ENCODE assay signal across 19 mouse cellular contexts in genomic region chr13:99173849-99174248, GRCm38 (mm10). TPM values are rescaled to one million over a fixed set of nuclear protein-coding genes. Genes with fewer than 3 reads are reported as not detected.
DNase-seq lines count a peak whose midpoint lies in the region; ATAC-seq and TF ChIP-seq lines count a peak whose summit lies in the region.
"Had no signal": no experiment of that assay in that cellular context is flagged by ENCODE, and none has a peak within 500 bp of the region (broad histone marks: within the 10 kb centered on the region; RNA-seq: fewer than 3 reads in every experiment).

No protein-coding gene starts in this region.

- no peak overlapping the region for H3K4me2 ChIP-seq in midbrain, embryonic 14.5 days (ENCODE audit: low read length)
- no peak overlapping the region for H3K4me2 ChIP-seq in embryonic facial prominence, embryonic 11.5 days (ENCODE audit: low read depth, low read length)
- no peak overlapping the region for H3K4me2 ChIP-seq in limb, embryonic 15.5 days
- H3K4me2 ChIP-seq in lung, postnatal 0 days (replicated peaks; ENCODE audit: low read depth, low read length), result no peak overlapping the region
- H3K4me2 ChIP-seq: heart, embryonic 11.5 days; stomach, embryonic 15.5 days had no signal

- no peak for DNase-seq in heart, embryonic 10.5 days (ENCODE audit: low spot score)
- no peak for DNase-seq in heart, adult 2 months
- no peak for DNase-seq in midbrain, embryonic 10.5 days (ENCODE audit: low spot score)
- no peak for DNase-seq in midbrain, embryonic 14.5 days
- DNase-seq in embryonic facial prominence, embryonic 11.5 days (ENCODE audit: low spot score), result peak; percentile 69
- DNase-seq in lung, postnatal 0 days (ENCODE audit: low spot score), result no peak
- DNase-seq in gastrocnemius, postnatal 36 days, result no peak
- DNase-seq: adrenal gland, adult 8-10 months; cerebellum, adult 18-20 months; gastrocnemius, postnatal 14 days; heart, postnatal 14 days; kidney, adult 11 months; lung, adult 18-20 months; right cerebral cortex, postnatal 14 days had no signal

- intact Hi-C loops in heart, adult 2 months (cut with DNase I), result no loop called here
- intact Hi-C loops in gastrocnemius, postnatal 36 days (cut with DNase I), result no loop called here

- 29% methylated on average over 4 of the region's 4 CpGs for WGBS in heart, embryonic 10.5 days
- 40% methylated on average over 4 of the region's 4 CpGs for WGBS in heart, adult 2 months
- WGBS in midbrain, embryonic 10.5 days, result 36% methylated on average over 4 of the region's 4 CpGs
- 27% methylated on average over 4 of the region's 4 CpGs for WGBS in midbrain, embryonic 14.5 days
- WGBS in embryonic facial prominence, embryonic 11.5 days, result 19% methylated on average over 4 of the region's 4 CpGs
- 15% methylated on average over 4 of the region's 4 CpGs for WGBS in limb, embryonic 15.5 days
- WGBS in lung, postnatal 0 days, result 57% methylated on average over 4 of the region's 4 CpGs

- no peak overlapping the region for H3K9ac ChIP-seq in heart, adult 2 months (ENCODE audit: low read depth, low read length)
- H3K9ac ChIP-seq in midbrain, embryonic 14.5 days (replicated peaks; ENCODE audit: low read length), result no peak overlapping the region
- no peak overlapping the region for H3K9ac ChIP-seq in embryonic facial prominence, embryonic 11.5 days (replicated peaks; ENCODE audit: low read length)
- H3K9ac ChIP-seq in limb, embryonic 15.5 days, result no peak overlapping the region
- H3K9ac ChIP-seq in lung, postnatal 0 days (replicated peaks; ENCODE audit: low read depth), result no peak overlapping the region
- H3K9ac ChIP-seq: stomach, embryonic 15.5 days had no signal

- H3K27ac ChIP-seq in heart, embryonic 10.5 days, result peak overlapping the region; percentile 39; the same call in 1 of the 2 replicates
- no peak overlapping the region for H3K27ac ChIP-seq in heart, adult 2 months
- H3K27ac ChIP-seq in midbrain, embryonic 10.5 days (replicated peaks), result 0 out of 2 replicates have a peak overlapping the region, but pooled peaks have one; percentile 50
- no peak overlapping the region for H3K27ac ChIP-seq in midbrain, embryonic 14.5 days (replicated peaks; ENCODE audit: low read depth, low read length)
- H3K27ac ChIP-seq in embryonic facial prominence, embryonic 11.5 days (replicated peaks; ENCODE audit: low read depth, low read length), result peak overlapping the region; percentile 28; the same call in 1 of the 2 replicates
- 0 out of 2 replicates have a peak overlapping the region, but pooled peaks have one; percentile 22 for H3K27ac ChIP-seq in limb, embryonic 15.5 days
- H3K27ac ChIP-seq in lung, postnatal 0 days (ENCODE audit: low read length), result no peak overlapping the region
- H3K27ac ChIP-seq: hindbrain, postnatal 0 days; stomach, embryonic 15.5 days had no signal

- no peak overlapping the region for H3K4me3 ChIP-seq in heart, embryonic 10.5 days
- H3K4me3 ChIP-seq in heart, adult 2 months, result no peak overlapping the region
- no peak overlapping the region for H3K4me3 ChIP-seq in midbrain, embryonic 10.5 days
- no peak overlapping the region for H3K4me3 ChIP-seq in midbrain, embryonic 14.5 days (replicated peaks; ENCODE audit: low read depth, low read length)
- H3K4me3 ChIP-seq in embryonic facial prominence, embryonic 11.5 days (ENCODE audit: low read depth, low read length), result no peak overlapping the region
- no peak overlapping the region for H3K4me3 ChIP-seq in limb, embryonic 15.5 days
- no peak overlapping the region for H3K4me3 ChIP-seq in lung, postnatal 0 days (ENCODE audit: low read depth, low read length)
- H3K4me3 ChIP-seq: stomach, embryonic 15.5 days had no signal

- no peaks in the 10 kb centered on the region for H3K36me3 ChIP-seq in heart, embryonic 10.5 days
- peaks cover 3% of the 10 kb centered on the region for H3K36me3 ChIP-seq in heart, adult 2 months (ENCODE audit: control insufficient read depth, insufficient read depth, low read length)
- H3K36me3 ChIP-seq in midbrain, embryonic 10.5 days, result no peaks in the 10 kb centered on the region
- H3K36me3 ChIP-seq in midbrain, embryonic 14.5 days (ENCODE audit: control insufficient read depth, insufficient read depth, low read length), result no peaks in the 10 kb centered on the region
- no peaks in the 10 kb centered on the region for H3K36me3 ChIP-seq in embryonic facial prominence, embryonic 11.5 days (replicated peaks; ENCODE audit: control insufficient read depth, insufficient read depth, low read depth, low read length)
- no peaks in the 10 kb centered on the region for H3K36me3 ChIP-seq in limb, embryonic 15.5 days
- H3K36me3 ChIP-seq in lung, postnatal 0 days (ENCODE audit: insufficient read depth, low read length), result no peaks in the 10 kb centered on the region
- H3K36me3 ChIP-seq: stomach, embryonic 15.5 days had no signal

- H3K9me3 ChIP-seq in heart, embryonic 10.5 days, result no peaks in the 10 kb centered on the region
- H3K9me3 ChIP-seq in midbrain, embryonic 10.5 days (replicated peaks), result no peaks in the 10 kb centered on the region
- H3K9me3 ChIP-seq in midbrain, embryonic 14.5 days (ENCODE audit: control insufficient read depth, low read length), result no peaks in the 10 kb centered on the region
- no peaks in the 10 kb centered on the region for H3K9me3 ChIP-seq in embryonic facial prominence, embryonic 11.5 days (replicated peaks; ENCODE audit: control insufficient read depth, low read length)
- H3K9me3 ChIP-seq in limb, embryonic 15.5 days, result no peaks in the 10 kb centered on the region
- no peaks in the 10 kb centered on the region for H3K9me3 ChIP-seq in lung, postnatal 0 days (ENCODE audit: low read length)
- H3K9me3 ChIP-seq: stomach, embryonic 15.5 days had no signal

- ATAC-seq in midbrain, embryonic 14.5 days (ENCODE audit: low FRiP score, low TSS enrichment), result no peak
- peak; percentile 76; the same call in 1 of the 2 replicates for ATAC-seq in embryonic facial prominence, embryonic 11.5 days (replicated peaks; ENCODE audit: insufficient number of reproducible peaks, low FRiP score, low TSS enrichment, low read depth)
- no peak for ATAC-seq in limb, embryonic 15.5 days (ENCODE audit: insufficient number of reproducible peaks, low FRiP score, low TSS enrichment, low read depth)
- ATAC-seq in lung, postnatal 0 days, result no peak
- ATAC-seq: hindbrain, postnatal 0 days; midbrain, embryonic 16.5 days had no signal

- H3K27me3 ChIP-seq in heart, embryonic 10.5 days (ENCODE audit: insufficient read depth, poor library complexity, severe bottlenecking), result no peaks in the 10 kb centered on the region
- H3K27me3 ChIP-seq in heart, adult 2 months (ENCODE audit: control insufficient read depth, insufficient read depth, low read length), result no peaks in the 10 kb centered on the region
- H3K27me3 ChIP-seq in midbrain, embryonic 10.5 days (ENCODE audit: low read depth, poor library complexity, severe bottlenecking), result no peaks in the 10 kb centered on the region
- H3K27me3 ChIP-seq in midbrain, embryonic 14.5 days (ENCODE audit: control insufficient read depth, insufficient read depth, low read length), result no peaks in the 10 kb centered on the region
- no peaks in the 10 kb centered on the region for H3K27me3 ChIP-seq in embryonic facial prominence, embryonic 11.5 days (ENCODE audit: control insufficient read depth, insufficient read depth, low read length)
- H3K27me3 ChIP-seq in limb, embryonic 15.5 days, result no peaks in the 10 kb centered on the region
- H3K27me3 ChIP-seq in lung, postnatal 0 days (replicated peaks; ENCODE audit: insufficient read depth, low read length), result no peaks in the 10 kb centered on the region
- H3K27me3 ChIP-seq: stomach, embryonic 15.5 days had no signal

- no peak for TF ChIP-seq CTCF in heart, adult 2 months (IDR thresholded peaks at IDR 0.05)
- TF ChIP-seq CTCF in lung, postnatal 0 days (IDR thresholded peaks at IDR 0.05), result no peak

- no peak for TF ChIP-seq EP300 in heart, adult 2 months (IDR thresholded peaks at IDR 0.05; ENCODE audit: insufficient read depth, low read depth, low read length)
- TF ChIP-seq EP300 in lung, postnatal 0 days (IDR thresholded peaks at IDR 0.05), result no peak

- peaks cover 40% of the 10 kb centered on the region for H3K4me1 ChIP-seq in heart, embryonic 10.5 days
- H3K4me1 ChIP-seq in heart, adult 2 months (ENCODE audit: control insufficient read depth, insufficient read depth, low read length), result peaks cover 15% of the 10 kb centered on the region
- peaks cover 13% of the 10 kb centered on the region for H3K4me1 ChIP-seq in midbrain, embryonic 10.5 days
- no peaks in the 10 kb centered on the region for H3K4me1 ChIP-seq in midbrain, embryonic 14.5 days (ENCODE audit: control insufficient read depth, insufficient read depth, low read length)
- H3K4me1 ChIP-seq in embryonic facial prominence, embryonic 11.5 days (ENCODE audit: control insufficient read depth, insufficient read depth, low read length), result no peaks in the 10 kb centered on the region
- H3K4me1 ChIP-seq in limb, embryonic 15.5 days, result peaks cover 9% of the 10 kb centered on the region
- H3K4me1 ChIP-seq in lung, postnatal 0 days (ENCODE audit: insufficient read depth, low read depth, low read length), result no peaks in the 10 kb centered on the region
- H3K4me1 ChIP-seq: stomach, embryonic 15.5 days had no signal

- H3K79me2 ChIP-seq in heart, adult 2 months (replicated peaks; ENCODE audit: control insufficient read depth, insufficient read depth, low read length), result no peaks in the 10 kb centered on the region; the same call in 1 of the 2 replicates

- no peak for TF ChIP-seq POLR2A in heart, adult 2 months (IDR thresholded peaks at IDR 0.05; ENCODE audit: insufficient read depth, low read depth, low read length)

RNA-seq across cellular contexts. Expression of gene Zfp366, which starts 10.8 kb away (rescaled TPM):
- 0.10 and 0.14 TPM in 2 replicates for polyA plus RNA-seq in heart, embryonic 10.5 days (2016; fragmentation: Nextera tagmentation; extraction: Ambion mirVana)
- total RNA-seq in heart, adult 2 months (2021), result 10 to 100 TPM in 1 of 2 experiments, 1 to 10 TPM in 1; 9.7 to 14.4 TPM
- 5.0 and 7.8 TPM in 2 replicates for polyA plus RNA-seq in heart, adult 2 months (2012; rRNA removed)
- 0.37 and 0.44 TPM in 2 replicates for polyA plus RNA-seq in midbrain, embryonic 10.5 days (2016; fragmentation: Nextera tagmentation; extraction: Ambion mirVana)
- 0.43 and 0.79 TPM in 2 replicates for polyA plus RNA-seq in midbrain, embryonic 14.5 days (2014; fragmentation: Nextera tagmentation; extraction: Ambion mirVana)
- 0.76 and 0.81 TPM in 2 replicates for polyA plus RNA-seq in embryonic facial prominence, embryonic 11.5 days (2014; fragmentation: Nextera tagmentation; extraction: Ambion mirVana)
- 0.62 and 0.67 TPM in 2 replicates for polyA plus RNA-seq in limb, embryonic 15.5 days (2015; fragmentation: Nextera tagmentation; extraction: Ambion mirVana)
- polyA plus RNA-seq in lung, postnatal 0 days (2015; fragmentation: Nextera tagmentation; extraction: Ambion mirVana), result 1.6 and 2.0 TPM in 2 replicates
- total RNA-seq in gastrocnemius, postnatal 36 days (2021), result 1 to 10 TPM; 2.8 to 3.8 TPM

Comparison
In these comparisons a context has a peak if more than half of its experiments do, and no peak if none do; other contexts are left out.
1. H3K27ac ChIP-seq: peak in heart, embryonic 10.5 days (single experiment), midbrain, embryonic 10.5 days (single experiment), embryonic facial prominence, embryonic 11.5 days (single experiment) and limb, embryonic 15.5 days (single experiment); none in heart, adult 2 months (single experiment), midbrain, embryonic 14.5 days (single experiment) and lung, postnatal 0 days (single experiment).